Mouse (Mus musculus): Measurements from ENCODE around the gene Prdm16.
A peak's percentile ranks its signal among the peaks of the same experiment; 100 is the strongest.

The Prdm16 gene

GRCm38 (mm10) chr4:154549497-154549896, 87.2 kb downstream of the Prdm16 start:
- no peak for DNase-seq

- peak; percentile 97 for DNase-seq
These were observed 89.4 kb downstream of the Prdm16 start for GRCm38 (mm10) chr4:154547176-154547855.

GRCm38 (mm10) chr4:154545296-154545695, 91.4 kb downstream of the Prdm16 start:
- DNase-seq: no peak

- DNase-seq: no peak
These were observed 92.8 kb downstream of the Prdm16 start for GRCm38 (mm10) chr4:154543921-154544320.

- DNase-seq: peak; percentile 93
These were observed 93.5 kb downstream of the Prdm16 start for GRCm38 (mm10) chr4:154543128-154543527.

GRCm38 (mm10) chr4:154542568-154542967, 94.1 kb downstream of the Prdm16 start:
- no peak for DNase-seq

- no peak for DNase-seq
These were observed 94.9 kb downstream of the Prdm16 start for GRCm38 (mm10) chr4:154541632-154542276.

GRCm38 (mm10) chr4:154540671-154541070, 96.0 kb downstream of the Prdm16 start:
- DNase-seq: no peak

- DNase-seq: no peak
These were observed 97.0 kb downstream of the Prdm16 start for GRCm38 (mm10) chr4:154539703-154540102.

GRCm38 (mm10) chr4:154538727-154539126, 97.9 kb downstream of the Prdm16 start:
- DNase-seq: no peak

GRCm38 (mm10) chr4:154536110-154536509, 100.6 kb downstream of the Prdm16 start:
- no peak for DNase-seq

GRCm38 (mm10) chr4:154531368-154531767, 105.3 kb downstream of the Prdm16 start:
- no peak for DNase-seq

- no peak for DNase-seq
These were observed 106.3 kb downstream of the Prdm16 start for GRCm38 (mm10) chr4:154530336-154530735.

GRCm38 (mm10) chr4:154527506-154527905, 109.2 kb downstream of the Prdm16 start:
- peak; percentile 97 for DNase-seq

- DNase-seq: no peak
These were observed 110.3 kb downstream of the Prdm16 start for GRCm38 (mm10) chr4:154526351-154526786.

GRCm38 (mm10) chr4:154523898-154524297, 112.8 kb downstream of the Prdm16 start:
- no peak for DNase-seq

- DNase-seq: no peak
These were observed 114.6 kb downstream of the Prdm16 start for GRCm38 (mm10) chr4:154521881-154522676.

GRCm38 (mm10) chr4:154519470-154520037, 117.1 kb downstream of the Prdm16 start:
- no peak for DNase-seq

- DNase-seq: no peak
These were observed 118.7 kb downstream of the Prdm16 start for GRCm38 (mm10) chr4:154517991-154518390.

GRCm38 (mm10) chr4:154516470-154516869, 120.2 kb downstream of the Prdm16 start:
- DNase-seq: no peak

- DNase-seq: no peak
These were observed 123.0 kb downstream of the Prdm16 start for GRCm38 (mm10) chr4:154513664-154514063.

- no peak for DNase-seq
These were observed 124.1 kb downstream of the Prdm16 start for GRCm38 (mm10) chr4:154512518-154513090.

- DNase-seq: no peak
These were observed 124.9 kb downstream of the Prdm16 start for GRCm38 (mm10) chr4:154511767-154512166.

Measured in heart, adult 11 months (tissue).